Mouse (Mus musculus): ENCODE measurements around the gene Dennd1b.

Gene Dennd1b

GRCm38 (mm10) chr1:138963161-138963867, at the start of gene Dennd1b:
Gene Dennd1b, plus strand, starts transcription at chr1:138963435.
- peak; percentile 64 for DNase-seq

GRCm38 (mm10) chr1:138915596-138915995, 47.6 kb upstream of the Dennd1b start:
- no peak for DNase-seq

GRCm38 (mm10) chr1:138919601-138920000, 43.6 kb upstream of the Dennd1b start:
- DNase-seq = no peak

GRCm38 (mm10) chr1:138920082-138920481, 43.2 kb upstream of the Dennd1b start:
- DNase-seq = no peak

- no peak for DNase-seq
Measured at GRCm38 (mm10) chr1:138920799-138921198, 42.4 kb upstream of the Dennd1b start.

GRCm38 (mm10) chr1:138922886-138923285, 40.3 kb upstream of the Dennd1b start:
- DNase-seq = no peak

GRCm38 (mm10) chr1:138924282-138924681, 39.0 kb upstream of the Dennd1b start:
- no peak for DNase-seq

- DNase-seq = no peak
Measured at GRCm38 (mm10) chr1:138928671-138929483, 34.4 kb upstream of the Dennd1b start.

- no peak for DNase-seq
Measured at GRCm38 (mm10) chr1:138929985-138930384, 33.2 kb upstream of the Dennd1b start.

- DNase-seq = no peak
Measured at GRCm38 (mm10) chr1:138930856-138931255, 32.4 kb upstream of the Dennd1b start.

GRCm38 (mm10) chr1:138936169-138936568, 27.1 kb upstream of the Dennd1b start:
- no peak for DNase-seq

- no peak for DNase-seq
Measured at GRCm38 (mm10) chr1:138937686-138938370, 25.4 kb upstream of the Dennd1b start.

- no peak for DNase-seq
Measured at GRCm38 (mm10) chr1:138939579-138940139, 23.6 kb upstream of the Dennd1b start.

GRCm38 (mm10) chr1:138940407-138940806, 22.8 kb upstream of the Dennd1b start:
- no peak for DNase-seq

- no peak for DNase-seq
Measured at GRCm38 (mm10) chr1:138952173-138952572, 11.1 kb upstream of the Dennd1b start.

- no peak for DNase-seq
Measured at GRCm38 (mm10) chr1:138954978-138955377, 8.3 kb upstream of the Dennd1b start.

- no peak for DNase-seq
Measured at GRCm38 (mm10) chr1:138955455-138955854, 7.8 kb upstream of the Dennd1b start.

- no peak for DNase-seq
Measured at GRCm38 (mm10) chr1:138956511-138956910, 6.7 kb upstream of the Dennd1b start.

- DNase-seq = no peak
Measured at GRCm38 (mm10) chr1:138957111-138957510, 6.1 kb upstream of the Dennd1b start.

- no peak for DNase-seq
Measured at GRCm38 (mm10) chr1:138958863-138959262, 4.4 kb upstream of the Dennd1b start.

GRCm38 (mm10) chr1:138959903-138960483, 3.2 kb upstream of the Dennd1b start:
- no peak for DNase-seq

- no peak for DNase-seq
Measured at GRCm38 (mm10) chr1:138962266-138963101, 751 bp upstream of the Dennd1b start.
